Mouse (Mus musculus) heart, embryonic 15.5 days (tissue): Measurements from ENCODE around the gene Dkk3. TPM values are rescaled to one million over a fixed set of nuclear protein-coding genes. Genes with fewer than 3 reads are reported as not detected.

ENCODE experiments used
- ATAC-seq: fragments of 200-750 bp; cut with Nextera tagmentation; replicated peaks from 2 replicates; pipeline ENCODE4 v1.8.0; 2017; ENCODE audit warnings: low read depth, moderate TSS enrichment; ENCODE audit not compliant: insufficient number of reproducible peaks, insufficient read depth, low FRiP score
- H3K27ac ChIP-seq: fragments of 300-500 bp; sonication (generic); 2 replicates; pipeline ENCODE4 v1.5.1; 2015; ENCODE audit warnings: mild to moderate bottlenecking, inconsistent platforms
- H3K27me3 ChIP-seq: fragments of 300-500 bp; sonication (generic); 2 replicates; pipeline ENCODE4 v1.6.1; 2015; ENCODE audit warnings: inconsistent platforms
- H3K36me3 ChIP-seq: fragments of 300-500 bp; sonication (generic); 2 replicates; pipeline ENCODE4 v1.6.1; 2015; ENCODE audit warnings: mild to moderate bottlenecking, inconsistent platforms
- H3K4me1 ChIP-seq: fragments of 300-500 bp; sonication (generic); replicated peaks from 2 replicates; pipeline ENCODE4 v1.6.1; 2015; ENCODE audit warnings: inconsistent platforms
- H3K4me2 ChIP-seq: fragments of 300-500 bp; sonication (generic); 2 replicates; pipeline ENCODE4 v1.6.1; 2015; ENCODE audit warnings: inconsistent platforms, mild to moderate bottlenecking, moderate library complexity
- H3K4me3 ChIP-seq: fragments of 300-500 bp; sonication (generic); 2 replicates; pipeline ENCODE4 v1.5.1; 2015; ENCODE audit warnings: mild to moderate bottlenecking, inconsistent platforms
- H3K9ac ChIP-seq: fragments of 300-500 bp; sonication (generic); 2 replicates; pipeline ENCODE4 v1.6.1; 2015; ENCODE audit warnings: mild to moderate bottlenecking, inconsistent platforms
- H3K9me3 ChIP-seq: fragments of 300-500 bp; sonication (generic); replicated peaks from 2 replicates; pipeline ENCODE4 v1.6.1; 2016; ENCODE audit warnings: inconsistent platforms
- WGBS: fragments of 180-500 bp; shearing (Covaris S2); methylation state at CpG from one replicate; pipeline ENCODE4 v1.1.7; 2015; ENCODE audit warnings: mixed read lengths; 5-methylcytosine and 5-hydroxymethylcytosine counted together
- polyA plus RNA-seq: library from polyadenylated mRNA; unstranded; fragments of >200 nt; fragmentation: Nextera tagmentation; extraction: Ambion mirVana; gene quantifications from 2 replicates; pipeline ENCODE4 v1.2.1, GENCODE M21; 2015

Dkk3 gene
- polyA plus RNA-seq, 1 experiment from 2014 or later: 75.1 TPM

- H3K27ac ChIP-seq: no peak overlapping the region
- H3K9me3 ChIP-seq: no peaks in the 10 kb centered on the region
- H3K4me2 ChIP-seq: no peak overlapping the region
- no peak for ATAC-seq
- H3K27me3 ChIP-seq: no peaks in the 10 kb centered on the region
- no peaks in the 10 kb centered on the region for H3K36me3 ChIP-seq
- H3K4me3 ChIP-seq: no peak overlapping the region
- no peak overlapping the region for H3K9ac ChIP-seq
- H3K4me1 ChIP-seq: peaks cover 42% of the 10 kb centered on the region
- 64% methylated on average over 4 of the region's 4 CpGs for WGBS
These were observed 14.9 kb downstream of the Dkk3 start for GRCm38 (mm10) chr7:112143978-112144377.

DNA sequence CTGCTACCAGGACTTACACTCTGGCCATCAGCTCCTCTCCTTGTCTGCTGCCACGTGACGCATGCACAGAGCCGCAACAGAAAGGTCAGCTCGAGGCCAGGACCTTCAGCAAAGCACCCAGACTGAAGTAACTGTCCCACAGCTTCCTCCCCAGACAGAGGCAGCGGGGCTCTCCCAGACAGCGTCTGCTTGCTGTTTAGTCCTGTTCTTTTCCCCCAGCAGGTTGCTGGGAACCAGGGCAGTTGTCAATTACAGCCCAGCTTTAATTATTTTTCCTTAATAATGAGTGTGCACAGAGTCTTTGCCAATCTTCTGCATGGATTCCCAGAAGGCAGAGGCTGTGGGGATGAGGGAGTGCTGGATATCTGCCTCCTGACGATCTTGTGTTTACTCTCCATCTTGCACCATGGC, 15.8 kb downstream of the Dkk3 start:
- no peak overlapping the region for H3K4me3 ChIP-seq
- WGBS: 33% methylated on average over 7 of the region's 7 CpGs
- no peaks in the 10 kb centered on the region for H3K27me3 ChIP-seq
- H3K4me1 ChIP-seq: peaks cover 44% of the 10 kb centered on the region
- H3K27ac ChIP-seq: peak overlapping the region; percentile 14; the same call in 1 of the 2 replicates
- no peak overlapping the region for H3K4me2 ChIP-seq
- no peaks in the 10 kb centered on the region for H3K36me3 ChIP-seq
- no peak overlapping the region for H3K9ac ChIP-seq
- H3K9me3 ChIP-seq: no peaks in the 10 kb centered on the region
- ATAC-seq: no peak

DNA sequence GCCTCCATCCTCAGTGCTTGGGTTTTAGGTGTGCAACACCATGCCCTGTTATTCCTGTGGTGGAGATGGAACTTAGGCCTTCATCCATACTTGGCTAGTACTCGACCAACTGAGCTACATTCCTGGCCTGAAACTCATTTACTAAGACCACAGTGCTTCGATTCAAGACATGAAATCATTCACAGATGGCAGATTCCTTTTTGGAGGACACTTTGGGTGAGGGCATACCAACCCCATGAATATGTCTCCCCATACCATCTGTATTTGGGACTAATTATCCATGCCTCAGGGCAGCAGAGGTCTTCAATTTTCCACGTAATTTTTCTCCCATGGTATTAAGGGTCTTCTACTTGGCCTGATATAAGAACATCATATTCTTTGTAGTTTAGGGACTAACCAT, 16.2 kb downstream of the Dkk3 start:
- 69% methylated on average over 3 of the region's 3 CpGs for WGBS
- H3K9me3 ChIP-seq: no peaks in the 10 kb centered on the region
- peaks cover 42% of the 10 kb centered on the region for H3K4me1 ChIP-seq
- H3K4me3 ChIP-seq: no peak overlapping the region
- H3K27ac ChIP-seq: 0 out of 2 replicates have a peak overlapping the region, but pooled peaks have one; percentile 14
- ATAC-seq: no peak
- no peaks in the 10 kb centered on the region for H3K27me3 ChIP-seq
- no peak overlapping the region for H3K9ac ChIP-seq
- H3K36me3 ChIP-seq: no peaks in the 10 kb centered on the region
- no peak overlapping the region for H3K4me2 ChIP-seq

DNA sequence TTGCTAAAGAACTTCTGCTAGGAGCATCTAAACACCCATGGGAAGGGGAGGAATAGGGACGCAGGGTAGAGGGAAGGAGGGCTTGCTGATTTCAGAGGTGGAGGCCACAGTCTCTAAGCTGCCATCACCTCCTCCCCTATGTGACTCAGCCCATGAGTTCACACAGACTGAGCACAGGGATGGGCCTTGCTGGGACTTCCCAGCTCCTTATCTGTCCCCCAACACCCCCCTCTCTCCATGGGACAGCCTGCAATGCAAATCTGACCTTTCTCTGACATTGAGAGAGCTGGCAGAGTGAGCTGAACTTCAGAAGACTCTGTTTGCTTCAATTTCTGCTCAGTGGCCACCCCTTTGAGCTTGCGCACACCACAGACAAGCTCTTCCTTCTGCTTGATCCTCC, 18.1 kb downstream of the Dkk3 start:
- ATAC-seq: peak; percentile 69
- Histone ChIP-seq H3K9ac (no peak overlapping the region), H3K4me3 (no peak overlapping the region), H3K36me3 (no peaks in the 10 kb centered on the region), H3K4me2 (no peak overlapping the region), H3K27ac (peak overlapping the region; percentile 63), H3K4me1 (peaks cover 42% of the 10 kb centered on the region), H3K9me3 (no peaks in the 10 kb centered on the region), H3K27me3 (no peaks in the 10 kb centered on the region)
- 58% methylated on average over 2 of the region's 2 CpGs for whole genome bisulfite sequencing

GRCm38 (mm10) chr7:112138509-112139405, 20.1 kb downstream of the Dkk3 start:
- Histone ChIP-seq H3K4me3 (no peak overlapping the region), H3K27me3 (no peaks in the 10 kb centered on the region), H3K9me3 (no peaks in the 10 kb centered on the region), H3K9ac (no peak overlapping the region), H3K4me2 (no peak overlapping the region), H3K36me3 (no peaks in the 10 kb centered on the region), H3K27ac (peak overlapping the region; percentile 63), H3K4me1 (peaks cover 38% of the 10 kb centered on the region)
- WGBS: 50% methylated on average over 11 of the region's 11 CpGs
- 0 out of 2 replicates have a peak, but pooled peaks have one; percentile 23 for ATAC-seq

DNA sequence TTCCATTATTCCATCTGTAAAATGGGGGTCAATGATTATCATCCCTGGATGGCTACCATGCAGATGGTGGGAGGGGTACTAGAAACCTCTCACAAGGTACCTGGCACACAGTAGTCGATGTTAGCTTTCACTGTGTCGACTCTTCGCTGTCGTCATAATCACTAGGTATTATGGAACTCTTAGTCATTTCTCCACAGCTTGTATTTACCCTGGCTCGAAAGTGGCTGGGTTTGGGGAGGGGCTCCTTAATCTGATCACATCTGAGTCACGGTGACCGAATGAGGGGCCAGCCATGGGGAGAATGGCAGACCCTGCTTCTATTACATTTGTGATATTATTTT, 20.7 kb downstream of the Dkk3 start:
- Histone ChIP-seq H3K36me3 (no peaks in the 10 kb centered on the region), H3K4me1 (peaks cover 32% of the 10 kb centered on the region), H3K9ac (no peak overlapping the region), H3K27me3 (no peaks in the 10 kb centered on the region), H3K4me3 (no peak overlapping the region), H3K27ac (peak overlapping the region; percentile 63), H3K9me3 (no peaks in the 10 kb centered on the region), H3K4me2 (no peak overlapping the region)
- WGBS: 66% methylated on average over 7 of the region's 7 CpGs
- ATAC-seq: no peak

DNA sequence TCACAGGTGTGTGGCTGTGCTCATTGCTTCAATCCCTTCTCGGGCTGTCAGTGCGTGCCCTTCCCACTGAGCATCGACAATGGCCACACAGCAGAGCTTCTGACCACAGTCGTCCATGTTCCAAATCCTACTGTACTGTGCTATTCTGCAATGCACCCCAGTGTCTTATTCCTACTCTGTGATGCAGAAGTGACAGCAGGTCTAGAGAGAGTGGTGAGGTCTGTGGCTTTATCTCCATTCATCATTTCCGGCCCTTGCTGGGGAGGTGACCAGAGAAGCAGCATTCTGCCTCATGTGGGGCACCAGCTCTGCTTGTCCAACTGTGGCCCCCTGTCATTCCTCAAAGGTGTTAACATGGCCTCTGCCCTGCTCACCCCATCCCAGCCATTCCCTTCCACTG, 22.3 kb downstream of the Dkk3 start:
- 81% methylated on average over 5 of the region's 5 CpGs for WGBS
- Histone ChIP-seq H3K4me2 (no peak overlapping the region), H3K36me3 (no peaks in the 10 kb centered on the region), H3K4me1 (peaks cover 31% of the 10 kb centered on the region), H3K27ac (no peak overlapping the region; the same call in 1 of the 2 replicates), H3K27me3 (no peaks in the 10 kb centered on the region), H3K4me3 (no peak overlapping the region), H3K9me3 (no peaks in the 10 kb centered on the region), H3K9ac (no peak overlapping the region)
- ATAC-seq: no peak

- Histone ChIP-seq H3K4me3 (no peak overlapping the region), H3K4me1 (peaks cover 24% of the 10 kb centered on the region), H3K4me2 (no peak overlapping the region), H3K9me3 (no peaks in the 10 kb centered on the region), H3K27ac (no peak overlapping the region), H3K36me3 (no peaks in the 10 kb centered on the region), H3K9ac (no peak overlapping the region), H3K27me3 (no peaks in the 10 kb centered on the region)
- no peak for ATAC-seq
- 90% methylated on average over 4 of the region's 4 CpGs for WGBS
These were observed 23.7 kb downstream of the Dkk3 start for GRCm38 (mm10) chr7:112135161-112135560.

DNA sequence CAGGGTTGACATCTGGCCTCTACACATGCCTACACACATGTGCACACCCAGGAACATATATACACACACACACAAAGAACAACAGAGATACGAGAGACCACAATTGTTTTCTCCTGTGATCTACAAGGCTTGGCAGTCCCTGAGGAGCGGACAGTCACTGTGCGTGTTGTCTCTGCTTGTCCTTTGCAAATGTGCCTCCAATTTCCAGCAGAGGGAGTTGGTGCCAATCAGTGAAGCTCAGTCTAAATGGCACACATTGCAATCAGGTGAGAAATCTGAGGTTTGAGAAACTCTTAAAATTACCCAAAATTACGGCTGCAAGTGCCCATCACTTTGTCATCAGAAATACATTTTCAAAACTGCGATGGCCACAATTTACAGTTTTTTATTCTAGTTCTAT, 25.6 kb downstream of the Dkk3 start:
- H3K27ac ChIP-seq: no peak overlapping the region
- no peak for ATAC-seq
- 91% methylated on average over 5 of the region's 5 CpGs for WGBS
- no peak overlapping the region for H3K9ac ChIP-seq
- H3K4me1 ChIP-seq: peaks cover 29% of the 10 kb centered on the region
- H3K4me2 ChIP-seq: no peak overlapping the region
- no peak overlapping the region for H3K4me3 ChIP-seq
- H3K36me3 ChIP-seq: no peaks in the 10 kb centered on the region
- no peaks in the 10 kb centered on the region for H3K9me3 ChIP-seq
- no peaks in the 10 kb centered on the region for H3K27me3 ChIP-seq

DNA sequence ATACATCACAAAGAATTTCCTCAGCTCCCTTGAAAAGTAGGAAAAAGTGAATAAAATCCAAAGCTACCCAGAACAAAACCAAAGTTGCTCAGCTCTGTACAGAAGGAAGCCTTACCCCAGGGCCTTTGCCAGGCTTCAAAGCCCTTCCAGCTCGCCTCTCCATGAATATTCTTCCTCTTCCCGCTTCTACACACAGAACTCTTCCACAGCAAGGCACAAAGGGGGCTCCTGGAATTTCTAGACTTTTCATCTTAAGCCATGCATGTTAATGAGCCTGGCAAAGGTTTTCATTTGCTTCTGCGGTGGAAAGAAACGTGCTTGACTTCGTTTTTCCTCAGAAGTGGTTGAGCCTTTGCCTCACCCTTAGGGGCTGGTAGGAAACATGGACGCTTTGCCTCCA, 26.9 kb downstream of the Dkk3 start:
- no peak overlapping the region for H3K27ac ChIP-seq
- 73% methylated on average over 6 of the region's 6 CpGs for WGBS

GRCm38 (mm10) chr7:112130660-112131059, 28.2 kb downstream of the Dkk3 start:
- Histone ChIP-seq H3K9me3 (no peaks in the 10 kb centered on the region), H3K4me2 (no peak overlapping the region), H3K4me1 (peaks cover 48% of the 10 kb centered on the region), H3K4me3 (no peak overlapping the region), H3K9ac (no peak overlapping the region), H3K27me3 (no peaks in the 10 kb centered on the region), H3K36me3 (no peaks in the 10 kb centered on the region), H3K27ac (0 out of 2 replicates have a peak overlapping the region, but pooled peaks have one; percentile 1)
- ATAC-seq: no peak
- WGBS: 87% methylated on average over 3 of the region's 3 CpGs

More for the DNA sequence above, 26.9 kb downstream of the Dkk3 start:
- no peaks in the 10 kb centered on the region for H3K36me3 ChIP-seq
- H3K4me2 ChIP-seq: no peak overlapping the region
- H3K4me1 ChIP-seq: peaks cover 34% of the 10 kb centered on the region
- no peak overlapping the region for H3K9ac ChIP-seq
- no peaks in the 10 kb centered on the region for H3K27me3 ChIP-seq
- no peak for ATAC-seq
- H3K9me3 ChIP-seq: no peaks in the 10 kb centered on the region
- no peak overlapping the region for H3K4me3 ChIP-seq

GRCm38 (mm10) chr7:112129851-112130250, 29.0 kb downstream of the Dkk3 start:
- H3K27ac ChIP-seq: 0 out of 2 replicates have a peak overlapping the region, but pooled peaks have one; percentile 1
- no peaks in the 10 kb centered on the region for H3K36me3 ChIP-seq
- no peak for ATAC-seq
- no peaks in the 10 kb centered on the region for H3K27me3 ChIP-seq
- H3K4me1 ChIP-seq: peaks cover 53% of the 10 kb centered on the region
- no peak overlapping the region for H3K9ac ChIP-seq
- H3K4me2 ChIP-seq: no peak overlapping the region
- no peaks in the 10 kb centered on the region for H3K9me3 ChIP-seq
- H3K4me3 ChIP-seq: no peak overlapping the region
- WGBS: 64% methylated on average over 6 of the region's 6 CpGs
